Mouse (Mus musculus): Measurements from ENCODE around the gene Nrap.

DNA sequence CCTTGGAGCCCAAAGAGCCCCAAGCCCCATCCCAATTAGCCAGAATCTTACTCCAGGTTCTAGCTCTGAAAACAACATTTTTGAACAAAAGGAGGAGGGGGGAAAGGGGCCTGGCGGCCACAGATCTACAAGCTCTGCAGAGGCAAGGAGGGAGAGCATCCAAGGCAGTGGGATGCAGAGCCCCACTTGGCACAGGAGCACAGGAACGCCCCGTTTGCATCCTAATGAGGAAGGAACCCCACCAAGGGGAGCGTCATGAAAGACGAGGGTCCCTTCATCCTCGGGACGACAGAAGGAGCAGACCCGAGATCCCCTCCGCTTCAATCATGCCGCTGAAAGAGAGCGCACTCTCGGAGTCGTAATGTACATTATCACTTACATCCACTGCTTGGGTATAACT is 43.1 kb downstream of the Nrap start:
- TF ChIP-seq CTCF (IDR thresholded peaks at IDR 0.05; ENCODE audit: low read depth, low read length) (no peak), POLR2A (IDR thresholded peaks at IDR 0.05; ENCODE audit: extremely low read depth, insufficient read depth, low read length) (no peak)

All from liver, adult 2 months (tissue).